Mouse (Mus musculus): ENCODE results near the gene Wdr18.

The Wdr18 gene

GRCm38 (mm10) chr10:79987771-79988505 lies 28.0 kb downstream of the Wdr18 start:
- no peak for DNase-seq (ENCODE audit: low read depth, low spot score)
- Histone ChIP-seq H3K27me3 (ENCODE audit: control insufficient read depth, insufficient read depth, low read length, poor library complexity, severe bottlenecking) (no peaks in the 10 kb centered on the region), H3K36me3 (ENCODE audit: control insufficient read depth, insufficient read depth, low read length, poor library complexity, severe bottlenecking) (peaks cover 13% of the 10 kb centered on the region)

- DNase-seq (ENCODE audit: low read depth, low spot score): peak; percentile 57
- Histone ChIP-seq H3K27me3 (ENCODE audit: control insufficient read depth, insufficient read depth, low read length, poor library complexity, severe bottlenecking) (no peaks in the 10 kb centered on the region), H3K36me3 (ENCODE audit: control insufficient read depth, insufficient read depth, low read length, poor library complexity, severe bottlenecking) (peaks cover 16% of the 10 kb centered on the region)
These were observed 28.7 kb downstream of the Wdr18 start, which contains the start of gene Cnn2 for GRCm38 (mm10) chr10:79988506-79989271. Gene Cnn2, plus strand, starts transcription at chr10:79988584.

GRCm38 (mm10) chr10:79989272-79989786 lies 29.4 kb downstream of the Wdr18 start:
- Histone ChIP-seq H3K27me3 (ENCODE audit: control insufficient read depth, insufficient read depth, low read length, poor library complexity, severe bottlenecking) (no peaks in the 10 kb centered on the region), H3K36me3 (ENCODE audit: control insufficient read depth, insufficient read depth, low read length, poor library complexity, severe bottlenecking) (peaks cover 16% of the 10 kb centered on the region)
- no peak for DNase-seq (ENCODE audit: low read depth, low spot score)

GRCm38 (mm10) chr10:79989870-79990269 lies 29.9 kb downstream of the Wdr18 start:
- no peaks in the 10 kb centered on the region for H3K27me3 ChIP-seq (ENCODE audit: control insufficient read depth, insufficient read depth, low read length, poor library complexity, severe bottlenecking)
- no peak for DNase-seq (ENCODE audit: low read depth, low spot score)
- peaks cover 16% of the 10 kb centered on the region for H3K36me3 ChIP-seq (ENCODE audit: control insufficient read depth, insufficient read depth, low read length, poor library complexity, severe bottlenecking)

- H3K36me3 ChIP-seq (ENCODE audit: control insufficient read depth, insufficient read depth, low read length, poor library complexity, severe bottlenecking): peaks cover 16% of the 10 kb centered on the region
- H3K27me3 ChIP-seq (ENCODE audit: control insufficient read depth, insufficient read depth, low read length, poor library complexity, severe bottlenecking): no peaks in the 10 kb centered on the region
- no peak for DNase-seq (ENCODE audit: low read depth, low spot score)
These were observed 31.1 kb downstream of the Wdr18 start for GRCm38 (mm10) chr10:79991099-79991498.

- H3K27me3 ChIP-seq (ENCODE audit: control insufficient read depth, insufficient read depth, low read length, poor library complexity, severe bottlenecking): no peaks in the 10 kb centered on the region
- no peak for DNase-seq (ENCODE audit: low read depth, low spot score)
- peaks cover 16% of the 10 kb centered on the region for H3K36me3 ChIP-seq (ENCODE audit: control insufficient read depth, insufficient read depth, low read length, poor library complexity, severe bottlenecking)
These were observed 31.6 kb downstream of the Wdr18 start for GRCm38 (mm10) chr10:79991548-79991947.

- DNase-seq (ENCODE audit: low read depth, low spot score): peak; percentile 47
- no peaks in the 10 kb centered on the region for H3K27me3 ChIP-seq (ENCODE audit: control insufficient read depth, insufficient read depth, low read length, poor library complexity, severe bottlenecking)
- H3K36me3 ChIP-seq (ENCODE audit: control insufficient read depth, insufficient read depth, low read length, poor library complexity, severe bottlenecking): peaks cover 16% of the 10 kb centered on the region
These were observed 34.6 kb downstream of the Wdr18 start for GRCm38 (mm10) chr10:79994397-79995115.

- Histone ChIP-seq H3K27me3 (ENCODE audit: control insufficient read depth, insufficient read depth, low read length, poor library complexity, severe bottlenecking) (no peaks in the 10 kb centered on the region), H3K36me3 (ENCODE audit: control insufficient read depth, insufficient read depth, low read length, poor library complexity, severe bottlenecking) (peaks cover 16% of the 10 kb centered on the region)
- DNase-seq (ENCODE audit: low read depth, low spot score): no peak
These were observed 35.7 kb downstream of the Wdr18 start for GRCm38 (mm10) chr10:79995636-79996035.

- H3K27me3 ChIP-seq (ENCODE audit: control insufficient read depth, insufficient read depth, low read length, poor library complexity, severe bottlenecking): no peaks in the 10 kb centered on the region
- DNase-seq (ENCODE audit: low read depth, low spot score): peak; percentile 97
These were observed 36.5 kb downstream of the Wdr18 start, which contains the start of gene Abca7 for GRCm38 (mm10) chr10:79996272-79997033. Gene Abca7, plus strand, starts transcription at chr10:79996494.

GRCm38 (mm10) chr10:79997034-79997760 lies 37.2 kb downstream of the Wdr18 start:
- Histone ChIP-seq H3K27me3 (ENCODE audit: control insufficient read depth, insufficient read depth, low read length, poor library complexity, severe bottlenecking) (no peaks in the 10 kb centered on the region), H3K36me3 (ENCODE audit: control insufficient read depth, insufficient read depth, low read length, poor library complexity, severe bottlenecking) (peaks cover 11% of the 10 kb centered on the region)
- peak; percentile 59 for DNase-seq (ENCODE audit: low read depth, low spot score)

More at GRCm38 (mm10) chr10:79996272-79997033, 36.5 kb downstream of the Wdr18 start, which contains the start of gene Abca7:
- peaks cover 15% of the 10 kb centered on the region for H3K36me3 ChIP-seq (ENCODE audit: control insufficient read depth, insufficient read depth, low read length, poor library complexity, severe bottlenecking)

GRCm38 (mm10) chr10:79997819-79998218 lies 37.9 kb downstream of the Wdr18 start:
- DNase-seq (ENCODE audit: low read depth, low spot score): no peak

GRCm38 (mm10) chr10:80001945-80002344 lies 42.0 kb downstream of the Wdr18 start:
- no peak for DNase-seq (ENCODE audit: low read depth, low spot score)
- H3K27me3 ChIP-seq (ENCODE audit: control insufficient read depth, insufficient read depth, low read length, poor library complexity, severe bottlenecking): no peaks in the 10 kb centered on the region
- peaks cover 3% of the 10 kb centered on the region; the same call in 1 of the 2 replicates for H3K36me3 ChIP-seq (ENCODE audit: control insufficient read depth, insufficient read depth, low read length, poor library complexity, severe bottlenecking)

More at GRCm38 (mm10) chr10:79997819-79998218, 37.9 kb downstream of the Wdr18 start:
- no peaks in the 10 kb centered on the region for H3K27me3 ChIP-seq (ENCODE audit: control insufficient read depth, insufficient read depth, low read length, poor library complexity, severe bottlenecking)
- peaks cover 6% of the 10 kb centered on the region; the same call in 1 of the 2 replicates for H3K36me3 ChIP-seq (ENCODE audit: control insufficient read depth, insufficient read depth, low read length, poor library complexity, severe bottlenecking)

- peaks cover 3% of the 10 kb centered on the region for H3K36me3 ChIP-seq (ENCODE audit: control insufficient read depth, insufficient read depth, low read length, poor library complexity, severe bottlenecking)
- no peaks in the 10 kb centered on the region for H3K27me3 ChIP-seq (ENCODE audit: control insufficient read depth, insufficient read depth, low read length, poor library complexity, severe bottlenecking)
- no peak for DNase-seq (ENCODE audit: low read depth, low spot score)
These were observed 42.9 kb downstream of the Wdr18 start for GRCm38 (mm10) chr10:80002829-80003228.
